Mouse (Mus musculus) embryonic stem cell, embryonic (primary cell): ENCODE data around the gene Vmn2r97.
"Not testable (repeated sequence)": the region's sequence is repeated elsewhere in the genome, so short reads cannot be mapped to it uniquely, and the experiment has no call there.

Source experiments
- CTCF ChIA-PET, 4 experiments: fragments of 300-600 bp in 2 of 4; fragments of 350-600 bp in 2 of 4; sonication (Branson Sonifier 250); formaldehyde crosslinking; loops; one replicate each; lab custom pipeline; 2022; ENCODE audit warnings: inconsistent platforms in 2 of 4; lab: Charles Lee
- POLR2A ChIA-PET, 4 experiments: fragments of 300-600 bp in 2 of 4; fragments of 350-600 bp in 2 of 4; sonication (Branson Sonifier 250); formaldehyde crosslinking; loops; one replicate each; lab custom pipeline; 2022; ENCODE audit warnings: antibody characterized with exemption in 4 of 4, inconsistent platforms in 1 of 4; lab: Charles Lee

Gene Vmn2r97

GRCm38 (mm10) chr17:18914000-18914399 lies at the start of gene Vmn2r97:
Vmn2r97 (plus strand) TSS chr17:18914300.
- POLR2A ChIA-PET, CTCF ChIA-PET: not testable (repeated sequence)

GRCm38 (mm10) chr17:18882436-18882835 lies 31.7 kb upstream of the Vmn2r97 start:
- POLR2A ChIA-PET, CTCF ChIA-PET: not testable (repeated sequence)

- ChIA-PET POLR2A (no interaction called here), CTCF (no interaction called here)
Measured at GRCm38 (mm10) chr17:18889745-18890329, 24.3 kb upstream of the Vmn2r97 start.

- POLR2A ChIA-PET, CTCF ChIA-PET: not testable (repeated sequence)
Measured at GRCm38 (mm10) chr17:18957800-18958199, 43.7 kb downstream of the Vmn2r97 start.

- POLR2A ChIA-PET = no interaction called here
Measured at GRCm38 (mm10) chr17:18968371-18969275, 54.5 kb downstream of the Vmn2r97 start.

More at GRCm38 (mm10) chr17:18968371-18969275, 54.5 kb downstream of the Vmn2r97 start:
- CTCF ChIA-PET = no interaction called here
